Mouse (Mus musculus) midbrain, postnatal 0 days (tissue): ENCODE data around the gene Ankrd61. TPM values are rescaled to one million over a fixed set of nuclear protein-coding genes. Genes with fewer than 3 reads are reported as not detected.

Experiments used
- ATAC-seq: fragments of 200-750 bp; cut with Nextera tagmentation; 2 replicates; pipeline ENCODE4 v1.8.0; 2017; ENCODE audit warnings: moderate number of reproducible peaks, mild to moderate bottlenecking, moderate TSS enrichment, moderate library complexity; ENCODE audit not compliant: low FRiP score
- DNase-seq: peaks from one replicate; pipeline ENCODE4 v3.0.0-alpha.2; 2015; ENCODE audit warnings: low spot score
- H3K27ac ChIP-seq: fragments of 300-500 bp; sonication (generic); 2 replicates; pipeline ENCODE4 v1.5.1; 2014; ENCODE audit warnings: low read depth, mild to moderate bottlenecking, low read length, mixed read lengths
- H3K27me3 ChIP-seq: fragments of 300-500 bp; sonication (generic); 2 replicates; pipeline ENCODE4 v1.6.1; 2014; ENCODE audit warnings: low read length, control low read depth, mixed read lengths; ENCODE audit not compliant: insufficient read depth
- H3K36me3 ChIP-seq: fragments of 300-500 bp; sonication (generic); 2 replicates; pipeline ENCODE4 v1.6.1; 2014; ENCODE audit warnings: low read length, control low read depth, mixed read lengths; ENCODE audit not compliant: insufficient read depth
- H3K4me1 ChIP-seq: fragments of 300-500 bp; sonication (generic); 2 replicates; pipeline ENCODE4 v1.6.1; 2014; ENCODE audit warnings: mild to moderate bottlenecking, control low read depth, antibody characterized with exemption, low read length, mixed read lengths; ENCODE audit not compliant: insufficient read depth
- H3K4me2 ChIP-seq: fragments of 300-500 bp; sonication (generic); 2 replicates; pipeline ENCODE4 v1.6.1; 2014; ENCODE audit warnings: low read depth, mild to moderate bottlenecking, low read length, mixed read lengths; ENCODE audit not compliant: poor library complexity, severe bottlenecking
- H3K4me3 ChIP-seq: fragments of 300-500 bp; sonication (generic); 2 replicates; pipeline ENCODE4 v1.5.1; 2014; ENCODE audit warnings: low read depth, mild to moderate bottlenecking, low read length, moderate library complexity
- H3K9ac ChIP-seq: fragments of 300-500 bp; sonication (generic); replicated peaks from 2 replicates; pipeline ENCODE4 v1.6.1; 2014; ENCODE audit warnings: mild to moderate bottlenecking, low read length, moderate library complexity, mixed read lengths; ENCODE audit not compliant: poor library complexity, severe bottlenecking
- H3K9me3 ChIP-seq: fragments of 300-500 bp; sonication (generic); 2 replicates; pipeline ENCODE4 v1.6.1; 2016; ENCODE audit warnings: low read length, control low read depth
- CTCF ChIP-seq: IDR thresholded peaks from 2 replicates; pipeline ENCODE4 v1.5.1; 2016; ENCODE audit warnings: antibody characterized with exemption, mild to moderate bottlenecking
- WGBS: fragments of 180-500 bp; shearing (Covaris S2); extraction: QIAGEN DNeasy Blood & Tissue Kit; methylation state at CpG from one replicate; pipeline ENCODE4 v1.1.7; 2014; 5-methylcytosine and 5-hydroxymethylcytosine counted together
- polyA plus RNA-seq: library from polyadenylated mRNA; unstranded; fragments of >200 nt; fragmentation: Nextera tagmentation; extraction: Ambion mirVana; gene quantifications from 2 replicates; pipeline ENCODE4 v1.2.1, GENCODE M21; 2015
- total RNA-seq: library from RNA; depleted of rRNA; stranded (reverse); fragments of >200 nt; gene quantifications from 2 replicates; pipeline ENCODE4 v1.2.3, GENCODE M21; 2014

Ankrd61 gene
- total and polyA plus RNA-seq, 2 experiments from 2014 or later: 0.21 TPM; not detected in 1

DNA sequence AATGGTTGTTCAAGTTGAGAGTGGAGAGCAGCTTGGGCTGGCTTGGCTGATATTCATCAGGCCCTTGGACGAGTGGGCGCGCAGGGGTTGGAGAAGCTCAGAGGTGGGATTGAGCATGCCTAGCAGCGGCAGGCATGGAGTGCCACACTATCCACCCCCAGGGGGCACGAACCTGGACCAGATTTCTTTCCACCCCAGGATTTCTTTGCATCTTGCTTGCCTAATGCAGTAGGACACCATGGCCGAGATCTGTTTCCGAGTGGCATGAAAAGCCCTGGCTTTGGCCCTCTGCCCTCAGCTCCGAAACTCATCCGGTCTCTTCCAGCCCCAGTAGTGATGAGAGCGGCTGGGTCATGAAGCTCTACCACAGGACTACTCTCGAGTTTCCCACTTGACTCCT lies 35.9 kb upstream of the Ankrd61 start:
- WGBS: 87% methylated on average over 11 of the region's 11 CpGs
- DNase-seq (no peak), ATAC-seq (no peak)
- no peaks in the 10 kb centered on the region; the same call in 1 of the 2 replicates for H3K4me1 ChIP-seq
- 0 out of 2 replicates have a peak overlapping the region, but pooled peaks have one; percentile 15 for H3K4me2 ChIP-seq
- peaks cover 28% of the 10 kb centered on the region for H3K36me3 ChIP-seq
- no peaks in the 10 kb centered on the region for H3K27me3 ChIP-seq
- no peak overlapping the region for H3K4me3 ChIP-seq
- no peak for TF ChIP-seq CTCF
- no peaks in the 10 kb centered on the region for H3K9me3 ChIP-seq
- no peak overlapping the region for H3K9ac ChIP-seq
- no peak overlapping the region for H3K27ac ChIP-seq

GRCm38 (mm10) chr5:143932831-143933230 lies 35.3 kb upstream of the Ankrd61 start, which contains the start of gene Rsph10b:
TSS of gene Rsph10b (plus strand) at chr5:143933035.
- Histone ChIP-seq H3K4me1 (no peaks in the 10 kb centered on the region; the same call in 1 of the 2 replicates), H3K9ac (no peak within 1 kb of the TSS), H3K9me3 (no peaks in the 10 kb centered on the region), H3K4me3 (0 out of 2 replicates have a peak within 1 kb of the TSS, but pooled peaks have one; percentile 8), H3K36me3 (peaks cover 33% of the 10 kb centered on the region), H3K27me3 (no peaks in the 10 kb centered on the region), H3K4me2 (peak within 1 kb of the TSS; percentile 15; the same call in 1 of the 2 replicates), H3K27ac (no peak within 1 kb of the TSS)
- 13% methylated on average over 8 of the region's 8 CpGs for WGBS
- DNase-seq (peak; percentile 21), ATAC-seq (no peak)
- no peak for TF ChIP-seq CTCF

- Histone ChIP-seq H3K36me3 (peaks cover 33% of the 10 kb centered on the region), H3K9me3 (no peaks in the 10 kb centered on the region), H3K4me3 (no peak overlapping the region), H3K27ac (no peak overlapping the region), H3K4me2 (no peak overlapping the region), H3K27me3 (no peaks in the 10 kb centered on the region), H3K4me1 (no peaks in the 10 kb centered on the region; the same call in 1 of the 2 replicates), H3K9ac (no peak overlapping the region)
- ATAC-seq (no peak), DNase-seq (no peak)
- TF ChIP-seq CTCF: no peak
- 90% methylated on average over 6 of the region's 6 CpGs for whole genome bisulfite sequencing
Observed at GRCm38 (mm10) chr5:143931863-143932580, 34.5 kb upstream of the Ankrd61 start.

DNA sequence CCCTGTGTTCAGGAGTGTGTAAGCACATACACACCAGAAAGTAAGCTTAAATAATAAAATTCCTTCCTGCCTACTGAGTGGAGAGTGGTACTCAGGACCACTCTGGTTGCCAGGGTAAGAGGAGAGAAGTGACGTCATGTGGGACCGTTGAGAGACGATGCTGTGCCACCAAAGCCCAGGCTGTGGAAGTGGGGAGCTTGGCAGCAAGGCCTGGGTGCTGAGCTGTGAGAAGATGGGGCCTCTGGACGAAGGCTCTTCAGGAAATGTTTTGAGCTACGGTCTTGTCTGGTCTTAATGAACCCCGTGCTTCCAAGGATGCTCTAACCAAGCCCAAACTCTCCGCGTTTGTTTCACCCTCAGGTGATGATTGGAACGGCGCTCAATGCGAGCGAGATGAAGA lies 33.2 kb upstream of the Ankrd61 start:
- H3K9ac ChIP-seq: no peak overlapping the region
- H3K9me3 ChIP-seq: no peaks in the 10 kb centered on the region
- DNase-seq (no peak), ATAC-seq (no peak)
- peaks cover 41% of the 10 kb centered on the region for H3K36me3 ChIP-seq
- H3K4me1 ChIP-seq: no peaks in the 10 kb centered on the region; the same call in 1 of the 2 replicates
- H3K27ac ChIP-seq: no peak overlapping the region
- H3K27me3 ChIP-seq: no peaks in the 10 kb centered on the region
- no peak overlapping the region for H3K4me3 ChIP-seq
- 95% methylated on average over 12 of the region's 12 CpGs for WGBS
- TF ChIP-seq CTCF: no peak
- no peak overlapping the region for H3K4me2 ChIP-seq

GRCm38 (mm10) chr5:143929291-143929690 lies 31.8 kb upstream of the Ankrd61 start:
- no peaks in the 10 kb centered on the region for H3K27me3 ChIP-seq
- no peak overlapping the region for H3K9ac ChIP-seq
- no peaks in the 10 kb centered on the region; the same call in 1 of the 2 replicates for H3K4me1 ChIP-seq
- ATAC-seq (no peak), DNase-seq (no peak)
- 90% methylated on average over 4 of the region's 4 CpGs for WGBS
- H3K36me3 ChIP-seq: peaks cover 50% of the 10 kb centered on the region
- no peak for TF ChIP-seq CTCF
- H3K4me2 ChIP-seq: no peak overlapping the region
- H3K4me3 ChIP-seq: no peak overlapping the region
- no peak overlapping the region for H3K27ac ChIP-seq
- no peaks in the 10 kb centered on the region for H3K9me3 ChIP-seq

- WGBS: 94% methylated on average over 8 of the region's 8 CpGs
- no peaks in the 10 kb centered on the region; the same call in 1 of the 2 replicates for H3K4me1 ChIP-seq
- H3K36me3 ChIP-seq: peaks cover 50% of the 10 kb centered on the region
- no peaks in the 10 kb centered on the region for H3K27me3 ChIP-seq
- H3K9ac ChIP-seq: no peak within 1 kb of the TSS
- no peak for TF ChIP-seq CTCF
- ATAC-seq: no peak
- no peak within 1 kb of the TSS for H3K4me2 ChIP-seq
- no peak for DNase-seq
- no peak within 1 kb of the TSS for H3K4me3 ChIP-seq
- H3K27ac ChIP-seq: no peak within 1 kb of the TSS
- H3K9me3 ChIP-seq: no peaks in the 10 kb centered on the region
Observed at GRCm38 (mm10) chr5:143927875-143928274, 30.4 kb upstream of the Ankrd61 start, which contains the start of gene Gm42421. TSS of gene Gm42421 (plus strand) at chr5:143928175.
